Mouse (Mus musculus) frontal cortex, adult (tissue): ENCODE data around the gene Rpl10-ps3.
A peak's percentile ranks its signal among the peaks of the same experiment; 100 is the strongest.

ENCODE experiments used
- ATAC-seq: cut with Nextera tagmentation; 2 replicates; pipeline ENCODE4 v1.9.2; 2017; ENCODE audit warnings: mild to moderate bottlenecking, moderate library complexity, mixed read lengths; ENCODE audit not compliant: low TSS enrichment

The Rpl10-ps3 gene

GRCm38 (mm10) chr9:50311036-50311545 is 33.7 kb downstream of the Rpl10-ps3 start:
- ATAC-seq = no peak

GRCm38 (mm10) chr9:50305666-50306402 is 38.9 kb downstream of the Rpl10-ps3 start:
- peak; percentile 71 for ATAC-seq

- no peak for ATAC-seq
Measured at GRCm38 (mm10) chr9:50305046-50305445, 39.7 kb downstream of the Rpl10-ps3 start.

- ATAC-seq = no peak
Measured at GRCm38 (mm10) chr9:50304004-50304403, 40.8 kb downstream of the Rpl10-ps3 start.

GRCm38 (mm10) chr9:50301722-50302121 is 43.0 kb downstream of the Rpl10-ps3 start:
- ATAC-seq = peak; percentile 96

GRCm38 (mm10) chr9:50298389-50298788 is 46.4 kb downstream of the Rpl10-ps3 start:
- ATAC-seq = no peak
